Mouse (Mus musculus): ENCODE results near the gene Dph5. TPM values are rescaled to one million over a fixed set of nuclear protein-coding genes. Genes with fewer than 3 reads are reported as not detected.

The Dph5 gene
- polyA plus RNA-seq, 1 experiment from 2014 or later: 47.3 TPM

Small RNA genes within 50 kb of the gene (microRNA-seq; reads per million reads assigned to microRNA genes)
- not detected for gene Mir669n (ENCODE audit: borderline number of aligned reads)

Other genes with a start within 250 kb of the Dph5 start
- gene S1pr1, start 172.8 kb upstream of the Dph5 start, polyA plus RNA-seq (2015; fragmentation: Nextera tagmentation; extraction: Ambion mirVana): 12.3 and 13.2 TPM in 2 replicates
- 29.4 and 30.0 TPM in 2 replicates for gene Slc30a7, start 119.6 kb downstream of the Dph5 start, polyA plus RNA-seq (2015; fragmentation: Nextera tagmentation; extraction: Ambion mirVana)
- gene Extl2, start 119.6 kb downstream of the Dph5 start, polyA plus RNA-seq (2015; fragmentation: Nextera tagmentation; extraction: Ambion mirVana): 11.2 and 13.3 TPM in 2 replicates
- gene Vcam1, start 241.9 kb downstream of the Dph5 start, polyA plus RNA-seq (2015; fragmentation: Nextera tagmentation; extraction: Ambion mirVana): 128 and 129 TPM in 2 replicates

All from thymus, postnatal 0 days (tissue).